Mouse (Mus musculus) gastrocnemius, adult 18-20 months (tissue): Measurements from ENCODE around the gene Epc2. TPM values are rescaled to one million over a fixed set of nuclear protein-coding genes. Genes with fewer than 3 reads are reported as not detected.
"Not testable (repeated sequence)": the region's sequence is repeated elsewhere in the genome, so short reads cannot be mapped to it uniquely, and the experiment has no call there.

Experiments
- DNase-seq: peaks from one replicate; pipeline ENCODE4 v3.0.0; 2021; ENCODE audit warnings: low spot score
- total RNA-seq, 2 experiments: library from RNA; stranded (reverse); gene quantifications; 2 replicates each; pipeline ENCODE4 v1.2.3; 2021

Epc2 gene
- total RNA-seq, 2 experiments from 2014 or later = 15.3 to 15.9 TPM

DNA sequence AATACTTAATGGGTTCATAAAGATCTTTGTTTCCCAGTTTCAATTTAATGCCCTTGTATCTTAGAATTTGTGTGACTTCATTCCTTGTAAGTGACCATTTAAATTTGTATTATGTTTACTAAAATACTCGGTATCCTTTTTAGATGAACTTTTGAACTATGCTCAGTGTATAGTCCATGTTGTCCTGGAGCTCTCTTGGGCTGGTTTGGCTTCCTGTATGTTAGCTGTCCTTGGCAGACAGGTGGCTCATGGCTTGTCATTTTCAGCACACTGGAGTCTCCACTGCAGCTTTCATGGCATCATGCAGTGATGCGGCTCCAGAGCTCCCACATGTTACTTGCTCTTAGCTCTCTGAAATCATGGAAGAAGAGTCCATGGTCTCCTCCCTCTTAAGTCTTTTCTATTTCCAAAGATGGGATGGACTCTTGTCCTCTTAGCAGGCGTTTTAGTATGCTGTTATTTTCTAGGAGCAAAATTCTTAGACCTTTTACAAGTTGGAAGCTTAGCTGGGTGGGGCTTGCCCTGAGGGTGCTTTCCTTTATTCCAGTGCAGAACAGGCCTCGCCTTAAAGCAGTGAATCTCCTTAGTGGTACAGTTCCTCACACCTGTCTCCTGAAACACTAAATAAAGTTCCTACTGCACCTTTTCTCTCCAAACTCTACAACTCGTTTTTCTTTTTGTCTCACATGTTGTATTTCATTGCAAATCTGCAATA, 20.5 kb downstream of the Epc2 start:
- DNase-seq = no peak

GRCm38 (mm10) chr2:49472443-49472842, 21.2 kb downstream of the Epc2 start:
- no peak for DNase-seq

- no peak for DNase-seq
Measured at GRCm38 (mm10) chr2:49482146-49482545, 30.9 kb downstream of the Epc2 start.

GRCm38 (mm10) chr2:49483382-49483781, 32.1 kb downstream of the Epc2 start:
- no peak for DNase-seq

DNA sequence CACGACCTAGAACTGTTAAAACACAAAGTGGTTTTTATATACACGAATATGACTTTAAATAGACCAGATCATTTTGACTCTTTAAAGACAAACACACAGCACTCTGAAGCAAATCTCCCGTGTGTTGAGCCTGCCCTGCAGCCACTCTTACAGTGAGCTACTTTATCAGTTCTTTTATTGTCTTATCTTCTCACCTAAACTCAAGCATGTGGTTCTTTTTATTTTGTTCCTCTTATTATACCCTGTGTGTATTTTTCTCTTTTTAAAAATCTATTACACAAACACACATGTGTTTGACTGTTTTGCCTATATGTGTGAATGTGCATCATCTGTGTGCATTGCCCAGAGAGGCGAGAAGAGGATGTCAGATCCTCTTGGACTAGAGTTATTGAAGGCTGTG, 50.1 kb downstream of the Epc2 start:
- no peak for DNase-seq

DNA sequence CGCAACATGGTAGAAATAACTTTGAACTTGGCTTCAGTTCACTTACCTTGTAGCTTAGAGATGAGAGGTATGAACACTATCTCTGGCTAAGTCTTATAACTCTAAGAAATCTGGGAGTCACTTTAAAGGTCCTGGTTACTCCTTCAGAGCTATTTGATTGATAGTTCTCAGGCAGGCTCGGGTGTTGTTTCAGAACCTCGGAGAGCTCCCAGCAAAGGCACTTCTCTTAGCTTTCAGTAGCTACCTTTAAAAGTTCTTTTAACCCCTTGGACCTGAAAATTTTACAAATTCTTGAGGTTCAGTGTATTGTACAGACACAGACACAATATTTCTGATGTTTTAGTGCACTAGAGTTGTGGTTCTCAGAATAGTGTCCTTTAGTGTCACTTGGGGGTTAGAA, 52.3 kb downstream of the Epc2 start:
- peak; percentile 23 for DNase-seq

DNA sequence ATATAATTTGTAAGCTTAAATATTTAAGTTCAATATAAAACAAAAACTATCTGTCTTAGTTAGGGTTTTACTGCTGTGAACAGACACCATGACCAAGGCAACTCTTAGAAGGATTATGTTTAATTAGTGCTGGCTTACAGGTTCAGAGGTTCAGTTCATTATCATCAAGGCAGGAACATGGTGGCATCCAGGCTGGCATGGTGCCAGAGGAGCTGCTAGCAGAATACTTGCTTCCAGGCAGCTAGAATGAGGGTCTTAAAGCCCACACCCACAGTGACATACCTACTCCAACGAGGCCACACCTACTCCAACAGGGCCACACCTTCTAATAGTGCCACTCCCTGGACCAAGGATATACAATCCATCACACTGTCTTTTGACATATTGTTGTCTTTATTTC, 53.9 kb downstream of the Epc2 start:
- DNase-seq = not testable (repeated sequence)

DNA sequence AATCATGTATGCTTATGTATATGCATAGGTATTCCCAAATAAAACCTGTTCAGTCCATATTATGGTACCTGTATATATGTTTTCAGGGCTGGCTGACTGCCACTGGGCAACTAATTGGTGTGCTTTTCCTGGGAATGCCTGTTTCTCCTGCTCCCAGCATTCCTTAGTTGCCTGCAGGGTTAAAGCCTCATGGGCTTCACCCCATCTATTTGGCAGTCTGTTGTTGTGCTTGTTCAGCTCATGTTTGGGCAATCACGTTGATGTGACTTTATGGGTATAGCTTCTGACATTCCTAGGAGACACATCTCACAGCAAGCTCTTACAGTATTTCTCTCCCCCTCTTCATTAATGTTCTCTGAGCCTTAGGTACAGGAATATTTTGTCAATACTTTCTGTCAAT, 59.5 kb downstream of the Epc2 start:
- no peak for DNase-seq

GRCm38 (mm10) chr2:49516011-49516410, 64.7 kb downstream of the Epc2 start:
- peak; percentile 54 for DNase-seq

DNA sequence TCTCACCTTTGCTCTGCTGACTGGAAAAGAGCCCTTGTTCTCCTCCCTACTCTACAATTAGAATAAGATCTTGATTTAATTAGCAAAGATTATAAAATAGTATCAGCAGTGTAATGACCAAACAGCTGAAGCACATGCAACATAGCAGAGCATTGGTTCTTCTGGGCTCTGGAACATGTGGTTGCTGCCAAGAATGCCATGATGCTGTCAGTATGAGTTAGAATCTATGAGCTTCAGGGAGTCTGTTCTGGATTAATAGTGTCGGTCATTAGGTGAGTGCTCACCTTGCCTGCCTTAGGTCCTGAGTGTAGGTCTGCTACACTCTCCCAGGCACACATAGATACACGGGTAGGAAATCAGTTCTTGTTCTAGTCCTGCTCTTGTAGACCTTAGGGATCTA, 69.1 kb downstream of the Epc2 start:
- DNase-seq = no peak

- no peak for DNase-seq
Measured at GRCm38 (mm10) chr2:49520989-49521388, 69.7 kb downstream of the Epc2 start.

DNA sequence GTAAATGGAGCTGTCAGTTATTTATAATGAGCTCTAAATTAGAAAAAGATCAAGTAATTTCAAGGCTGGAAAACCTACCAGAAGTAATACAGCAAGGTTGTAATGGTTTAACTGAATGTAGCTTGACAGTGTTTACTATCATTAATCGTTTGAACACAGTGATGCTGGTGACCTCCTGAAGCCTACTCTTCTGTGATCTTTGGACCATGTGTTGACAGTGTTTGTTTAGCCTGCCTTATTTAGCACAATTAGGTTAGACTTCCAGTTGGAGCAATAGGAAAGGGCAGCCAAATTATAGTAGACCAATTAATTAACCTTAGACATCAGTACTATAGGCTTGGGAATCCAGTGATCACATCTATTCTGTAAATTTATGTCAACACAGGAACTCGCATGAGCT, 70.3 kb downstream of the Epc2 start:
- no peak for DNase-seq

- no peak for DNase-seq
Measured at GRCm38 (mm10) chr2:49522578-49522977, 71.3 kb downstream of the Epc2 start.

- DNase-seq = no peak
Measured at GRCm38 (mm10) chr2:49537147-49537546, 85.9 kb downstream of the Epc2 start.

DNA sequence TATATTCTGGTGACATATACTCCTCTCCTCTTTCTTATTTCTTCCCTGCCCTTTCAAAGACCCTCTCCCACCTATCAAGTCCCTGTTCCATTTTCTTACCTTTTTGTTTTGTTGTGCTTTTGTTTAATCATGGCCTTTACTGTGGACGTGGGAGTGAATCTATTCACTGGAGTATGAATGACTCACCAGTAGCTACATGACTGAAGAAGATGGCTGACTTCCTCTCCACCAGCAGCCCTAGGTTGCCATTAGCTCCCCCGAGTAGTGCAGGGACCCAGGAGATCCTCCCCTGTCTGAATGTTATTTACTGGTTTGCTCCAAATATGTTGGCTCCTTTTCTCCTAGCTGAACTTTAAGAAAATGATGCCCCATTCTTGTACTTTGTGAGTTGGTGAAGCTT, 86.8 kb downstream of the Epc2 start:
- DNase-seq = no peak

DNA sequence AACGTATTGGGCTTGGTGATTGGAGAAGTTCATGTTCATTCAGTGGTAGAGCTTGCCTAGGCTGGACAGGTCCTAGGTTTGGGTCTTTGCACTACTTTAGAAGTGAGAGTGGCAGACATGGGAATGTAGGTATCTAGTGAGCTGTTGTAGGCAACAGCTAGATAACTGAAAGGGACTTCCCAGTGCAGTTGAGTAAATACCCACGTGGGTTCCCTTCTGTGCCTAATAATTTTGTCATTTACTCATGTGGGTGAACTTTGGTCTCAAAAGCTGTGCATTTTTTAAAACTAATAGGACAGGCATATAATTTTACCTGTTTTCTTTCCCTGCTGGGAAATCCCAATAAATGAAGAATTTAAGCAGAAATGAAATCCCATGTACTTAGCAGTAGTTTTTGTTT, 88.5 kb downstream of the Epc2 start:
- no peak for DNase-seq

- no peak for DNase-seq
Measured at GRCm38 (mm10) chr2:49547813-49548212, 96.5 kb downstream of the Epc2 start.

- DNase-seq = no peak
Measured at GRCm38 (mm10) chr2:49548492-49548891, 97.2 kb downstream of the Epc2 start.

DNA sequence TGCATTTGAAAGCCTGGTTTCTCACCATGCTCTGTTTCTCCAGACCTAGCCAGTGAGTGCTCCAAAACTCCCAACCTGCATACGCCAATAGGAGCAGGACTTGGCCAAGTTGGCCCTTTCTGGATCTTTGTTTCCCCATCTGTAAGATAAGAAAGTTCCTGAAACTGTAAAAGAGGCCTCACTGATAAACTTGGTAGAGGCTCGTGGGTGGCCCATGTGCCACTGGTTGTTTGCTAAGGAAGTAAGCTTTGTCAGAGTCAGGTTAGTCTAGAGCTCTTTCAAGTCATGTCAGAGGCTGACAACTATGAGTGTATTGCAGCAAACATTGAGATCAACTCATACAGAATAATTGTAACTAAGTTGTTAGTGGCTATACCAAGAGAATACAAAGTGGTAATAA, 101.8 kb downstream of the Epc2 start:
- no peak for DNase-seq

DNA sequence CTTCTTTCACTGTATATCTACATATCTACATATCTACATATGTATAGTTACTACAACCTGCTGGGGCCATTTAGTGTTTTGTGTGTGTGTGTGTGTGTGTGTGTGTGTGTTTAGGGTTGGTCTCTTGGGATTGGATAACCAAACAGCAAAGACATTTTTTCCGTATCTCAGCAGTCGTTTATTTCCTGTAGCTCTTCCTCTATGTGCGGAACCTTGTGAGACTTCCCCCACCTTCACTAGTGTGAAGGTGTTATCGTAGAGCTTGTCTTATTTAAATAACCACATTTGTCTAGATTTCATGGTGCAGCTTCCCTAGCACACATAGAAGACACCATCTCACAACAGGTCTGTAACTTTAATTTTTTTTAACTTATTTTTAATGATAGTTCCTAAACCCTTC, 106.1 kb downstream of the Epc2 start:
- DNase-seq = no peak

DNA sequence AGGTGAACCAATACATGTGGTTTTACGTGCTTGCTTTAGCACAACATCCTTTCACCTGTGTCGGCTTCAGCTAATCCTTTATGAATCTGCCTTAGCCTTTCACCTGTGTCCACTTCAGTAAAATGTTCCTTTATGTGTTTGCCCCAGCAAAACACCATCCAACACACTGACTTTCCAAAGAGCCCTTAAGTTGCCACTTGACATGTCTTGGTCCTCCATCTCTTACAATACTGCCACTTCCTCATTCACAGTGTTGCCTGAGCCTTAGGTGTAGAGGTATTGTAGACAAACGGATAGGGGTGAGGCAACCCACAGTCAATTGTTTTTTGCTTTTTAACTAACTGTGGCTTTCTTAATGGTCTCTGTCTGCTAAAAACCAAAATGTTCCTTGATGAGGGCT, 107.1 kb downstream of the Epc2 start:
- DNase-seq = no peak

DNA sequence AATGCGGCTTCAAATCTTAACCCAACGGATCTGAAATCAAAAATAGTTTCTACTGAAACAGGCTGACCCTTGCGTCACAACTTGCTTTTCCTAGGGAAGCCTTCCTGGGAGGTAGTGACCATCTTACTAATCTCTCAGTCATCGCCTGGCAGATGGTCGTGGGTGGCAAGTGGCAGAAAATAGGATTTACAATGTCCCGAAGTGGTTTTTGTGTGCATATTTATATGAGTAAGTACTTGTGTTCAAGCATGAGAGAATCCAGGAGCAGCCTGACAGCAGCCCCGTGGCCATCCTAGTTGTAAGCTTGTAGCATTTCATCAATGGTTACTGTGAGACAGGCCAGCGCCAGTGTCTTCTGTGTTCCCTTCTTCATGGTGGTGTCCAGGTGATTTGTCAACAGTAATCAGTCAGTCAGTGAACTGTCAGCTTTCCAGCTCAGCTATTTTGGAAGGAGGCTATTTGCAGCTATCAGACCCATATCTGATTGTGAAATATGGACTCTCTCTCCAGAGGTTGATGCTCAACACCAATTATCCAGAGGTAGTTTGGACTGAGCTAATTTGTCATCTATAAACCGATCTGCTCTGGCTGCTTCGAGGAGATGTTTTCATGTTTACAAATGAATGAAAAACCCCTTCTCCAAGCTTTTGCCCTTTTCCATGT, 111.5 kb downstream of the Epc2 start:
- DNase-seq = no peak
